Mouse (Mus musculus) kidney, adult 2 months (tissue): ENCODE data around the gene Gprc5c.

Experiments
- CTCF ChIP-seq: fragments of 200-500 bp; conservative IDR thresholded peaks from 2 replicates; pipeline ENCODE4 v1.5.1; 2011; ENCODE audit warnings: low read depth, mild to moderate bottlenecking, control low read depth, low read length, moderate library complexity, mixed read lengths; ENCODE audit not compliant: insufficient read depth, insufficient read length
- POLR2A ChIP-seq: fragments of 200-500 bp; IDR thresholded peaks from one replicate; pipeline ENCODE4 v1.6.1; 2011; ENCODE audit warnings: low read depth, low read length, control low read depth

DNA sequence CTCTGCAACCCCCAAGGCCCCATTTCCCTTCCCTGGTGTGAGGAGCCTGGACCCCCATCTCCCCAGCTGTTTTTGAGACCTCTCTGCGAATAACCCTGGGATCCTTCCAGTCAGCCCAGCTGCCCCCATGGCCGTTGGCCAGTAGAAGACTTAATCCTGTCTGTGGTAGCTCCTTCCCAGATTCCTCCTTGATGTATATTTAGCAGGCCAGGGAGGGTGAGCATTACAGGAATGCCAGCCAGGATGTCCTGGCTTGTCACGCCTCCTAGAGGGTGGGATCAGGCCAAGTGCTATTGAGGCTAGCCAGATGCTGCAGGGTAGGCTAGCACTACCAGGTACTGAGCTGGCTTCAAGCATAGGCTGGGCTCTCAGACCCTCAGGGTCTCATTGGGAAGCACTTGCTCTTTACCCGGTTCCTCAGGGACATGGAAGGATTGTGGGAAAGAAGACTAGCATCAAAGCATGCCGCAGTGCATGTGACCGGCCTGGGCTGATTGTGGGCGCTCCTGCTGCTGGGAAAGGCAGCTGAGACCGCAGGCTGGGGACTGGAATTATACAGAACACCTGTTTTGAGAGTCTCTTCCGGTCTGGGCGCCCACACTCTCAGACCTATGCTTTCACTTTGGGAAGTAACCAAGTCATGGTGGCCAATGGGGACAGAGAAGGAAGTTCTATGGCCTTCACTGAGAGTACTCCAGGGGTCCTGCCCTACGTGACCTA lies 35.9 kb upstream of the Gprc5c start:
- TF ChIP-seq CTCF, result no peak
- no peak for TF ChIP-seq POLR2A
